Mouse (Mus musculus) E14TG2a.4 (cell line): ENCODE data around the gene Pdia2.
"Not testable (repeated sequence)": the region's sequence is repeated elsewhere in the genome, so short reads cannot be mapped to it uniquely, and the experiment has no call there.

ENCODE experiments used
- H3K27me3 ChIP-seq: 2 replicates; pipeline ENCODE4 v1.6.1; 2014; ENCODE audit warnings: low read length, control low read depth; ENCODE audit not compliant: insufficient read depth
- H3K36me3 ChIP-seq: 2 replicates; pipeline ENCODE4 v1.6.1; 2014; ENCODE audit warnings: low read length, control low read depth; ENCODE audit not compliant: insufficient read depth
- H3K4me1 ChIP-seq: replicated peaks from 2 replicates; pipeline ENCODE4 v1.6.1; 2014; ENCODE audit warnings: low read depth, low read length, control low read depth
- H3K4me3 ChIP-seq: replicated peaks from 2 replicates; pipeline ENCODE4 v1.5.1; 2014; ENCODE audit warnings: mild to moderate bottlenecking, low read length
- H3K9me3 ChIP-seq: 2 replicates; pipeline ENCODE4 v1.6.1; 2014; ENCODE audit warnings: low read length, control low read depth
- CTCF ChIP-seq: conservative IDR thresholded peaks from 2 replicates; pipeline ENCODE4 v1.5.1; 2014; ENCODE audit warnings: low read length
- NANOG ChIP-seq: IDR thresholded peaks from 2 replicates; pipeline ENCODE4 v1.6.1; 2014; ENCODE audit warnings: borderline replicate concordance, low read length, mixed read lengths
- POU5F1 ChIP-seq: IDR thresholded peaks from 2 replicates; pipeline ENCODE4 v1.6.1; 2014; ENCODE audit warnings: low read length, borderline replicate concordance

The Pdia2 gene

DNA sequence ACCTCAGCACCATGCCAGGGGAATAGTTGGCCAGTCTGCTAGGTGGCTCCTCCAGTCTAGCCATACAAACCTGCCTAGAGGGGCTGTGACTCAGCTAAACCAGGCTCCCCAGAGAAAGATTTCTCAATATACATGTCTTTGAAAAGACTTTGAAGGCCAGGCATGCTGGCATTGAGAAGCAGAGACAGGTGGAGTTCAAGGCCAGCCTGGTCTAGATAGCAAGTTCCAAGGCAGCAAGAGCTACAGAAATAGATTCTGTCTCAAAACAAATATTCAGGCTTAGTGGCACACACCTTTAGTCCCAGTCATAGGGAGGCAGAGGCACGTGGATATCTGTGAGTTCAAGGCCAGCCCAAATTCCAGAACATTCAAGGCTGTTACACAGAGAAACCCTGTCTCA is 7.5 kb upstream of the Pdia2 start:
- TF ChIP-seq POU5F1 (no peak), NANOG (no peak), CTCF (no peak)
- no peak overlapping the region for H3K4me3 ChIP-seq
- H3K9me3 ChIP-seq = no peaks in the 10 kb centered on the region
- H3K4me1 ChIP-seq = peaks cover 71% of the 10 kb centered on the region
- H3K27me3 ChIP-seq = peaks cover 66% of the 10 kb centered on the region
- H3K36me3 ChIP-seq = peaks cover 7% of the 10 kb centered on the region; the same call in 1 of the 2 replicates

- H3K27me3 ChIP-seq = peaks cover 77% of the 10 kb centered on the region
- no peak for TF ChIP-seq POU5F1
- TF ChIP-seq CTCF = no peak
- TF ChIP-seq NANOG = no peak
- H3K4me1 ChIP-seq = peaks cover 81% of the 10 kb centered on the region
- no peaks in the 10 kb centered on the region for H3K9me3 ChIP-seq
- H3K4me3 ChIP-seq = 0 out of 2 replicates have a peak overlapping the region, but pooled peaks have one; percentile 32
- no peaks in the 10 kb centered on the region for H3K36me3 ChIP-seq
Observed at GRCm38 (mm10) chr17:26204766-26205165, 5.9 kb upstream of the Pdia2 start.

- H3K9me3 ChIP-seq = no peaks in the 10 kb centered on the region
- H3K4me1 ChIP-seq = peaks cover 79% of the 10 kb centered on the region
- peaks cover 13% of the 10 kb centered on the region for H3K36me3 ChIP-seq
- peak overlapping the region; percentile 76 for H3K4me3 ChIP-seq
- TF ChIP-seq CTCF (no peak), NANOG (no peak), POU5F1 (no peak)
- H3K27me3 ChIP-seq = peaks cover 87% of the 10 kb centered on the region
Observed at GRCm38 (mm10) chr17:26203321-26203811, 4.5 kb upstream of the Pdia2 start.

GRCm38 (mm10) chr17:26202737-26203136 is 3.9 kb upstream of the Pdia2 start, which contains the start of gene Rgs11:
TSS of gene Rgs11 (plus strand) at chr17:26202951.
- Histone ChIP-seq H3K9me3 (no peaks in the 10 kb centered on the region), H3K4me3 (peak within 1 kb of the TSS; percentile 76), H3K4me1 (peaks cover 73% of the 10 kb centered on the region), H3K27me3 (peaks cover 81% of the 10 kb centered on the region), H3K36me3 (peaks cover 18% of the 10 kb centered on the region)
- TF ChIP-seq NANOG = no peak
- no peak for TF ChIP-seq CTCF
- no peak for TF ChIP-seq POU5F1

DNA sequence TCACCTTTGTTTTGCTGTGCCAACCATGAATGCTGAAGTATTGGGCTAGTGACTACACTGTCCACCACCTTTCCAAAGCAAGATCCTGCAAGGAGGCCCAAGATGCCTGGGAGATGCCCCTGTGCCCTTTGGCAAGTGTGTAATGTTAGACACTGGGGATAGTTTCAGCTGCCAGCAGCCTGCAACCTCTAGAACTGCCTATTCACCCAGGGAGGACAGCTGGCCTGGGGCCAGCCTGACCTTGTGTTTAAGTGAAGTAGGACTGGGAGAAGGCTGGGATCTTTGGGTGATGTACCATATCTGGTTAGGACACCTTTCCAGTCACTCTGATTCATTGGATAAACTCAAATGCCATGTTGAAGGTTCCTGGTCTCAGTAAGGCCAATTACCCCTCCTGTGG is 3.1 kb upstream of the Pdia2 start:
- Histone ChIP-seq H3K27me3 (peaks cover 73% of the 10 kb centered on the region), H3K36me3 (peaks cover 26% of the 10 kb centered on the region), H3K9me3 (no peaks in the 10 kb centered on the region), H3K4me3 (peak overlapping the region; percentile 76; the same call in 1 of the 2 replicates), H3K4me1 (peaks cover 65% of the 10 kb centered on the region)
- TF ChIP-seq CTCF (no peak), NANOG (no peak), POU5F1 (no peak)

DNA sequence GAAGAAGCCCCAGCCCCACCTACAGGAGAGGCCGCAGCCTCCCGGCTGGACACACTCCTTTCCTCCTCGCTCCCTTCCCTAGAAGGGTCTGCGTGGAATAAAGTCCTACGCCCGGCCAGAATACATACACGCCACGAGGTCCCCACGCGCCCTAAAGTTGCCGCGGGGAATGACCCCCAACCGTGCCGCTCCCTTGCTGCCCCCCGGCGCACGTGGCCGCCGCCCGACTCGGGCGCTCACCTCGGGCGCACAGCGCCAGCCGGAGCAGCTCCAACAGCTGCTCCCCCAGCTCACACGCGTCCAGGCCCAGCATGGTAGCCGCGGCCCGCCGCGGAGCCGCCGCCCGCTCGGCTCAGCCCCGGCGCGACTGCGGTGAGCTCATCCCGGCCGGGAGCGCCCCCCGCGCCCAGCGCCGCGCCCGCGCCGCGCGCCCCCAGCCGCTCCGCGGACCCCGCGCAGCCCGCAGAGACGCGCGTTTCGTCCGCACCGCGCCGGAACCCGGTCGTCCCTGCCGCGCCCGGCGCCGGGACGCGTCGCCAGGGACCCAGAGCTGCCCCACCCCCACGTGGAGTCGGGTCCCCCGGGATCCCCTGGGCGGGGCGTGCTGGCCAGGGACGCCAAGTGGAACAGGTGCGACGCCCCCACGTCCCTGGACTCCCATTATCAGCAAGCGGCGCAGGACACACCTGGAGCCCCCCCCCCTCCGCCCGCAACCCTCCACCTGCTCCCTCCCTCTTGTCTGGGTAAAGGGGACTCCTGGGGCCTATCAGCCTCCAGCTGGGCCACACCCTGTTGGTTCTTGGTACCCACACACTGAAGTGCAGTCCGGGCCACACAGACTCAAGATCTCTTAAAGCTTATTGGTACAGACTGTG is 2.2 kb upstream of the Pdia2 start:
- peaks cover 67% of the 10 kb centered on the region for H3K27me3 ChIP-seq
- no peak for TF ChIP-seq NANOG
- TF ChIP-seq CTCF = no peak
- TF ChIP-seq POU5F1 = no peak
- H3K4me1 ChIP-seq = peaks cover 58% of the 10 kb centered on the region
- H3K9me3 ChIP-seq = no peaks in the 10 kb centered on the region
- H3K4me3 ChIP-seq = peak overlapping the region; percentile 84
- peaks cover 35% of the 10 kb centered on the region for H3K36me3 ChIP-seq

DNA sequence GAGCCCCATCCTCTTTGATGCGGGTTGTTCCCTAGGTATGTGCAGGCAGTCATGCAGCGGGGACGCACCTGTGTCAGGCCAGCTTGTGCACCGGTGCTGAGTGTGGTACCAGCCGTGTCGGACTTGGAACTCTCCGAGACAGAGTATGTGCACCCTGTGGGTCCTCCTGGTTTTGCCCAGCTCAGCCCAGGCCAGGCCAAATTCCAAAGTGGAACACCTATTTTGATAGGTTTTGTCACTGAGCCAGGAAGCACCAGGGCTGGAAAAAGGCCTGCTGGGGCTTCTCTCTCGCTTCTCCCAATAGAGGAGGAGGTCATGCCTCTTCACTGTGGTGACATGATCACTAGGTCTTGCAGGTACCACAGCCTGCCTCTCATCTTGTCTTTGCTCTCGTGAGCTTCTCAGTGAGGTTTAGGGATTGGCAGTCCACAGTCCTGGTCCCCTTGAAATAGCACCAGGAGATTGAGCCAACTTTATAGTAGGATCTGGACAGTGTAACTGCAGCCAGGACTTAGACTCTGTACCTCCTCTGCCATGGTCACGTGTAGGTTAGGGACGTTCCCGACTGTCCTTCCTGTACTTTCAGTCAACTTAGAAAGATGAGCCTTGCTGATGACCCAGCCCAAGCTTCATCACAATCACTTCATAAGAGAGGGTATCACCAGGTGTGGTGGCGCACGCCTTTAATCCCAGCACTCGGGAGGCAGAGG is 6.3 kb downstream of the Pdia2 start:
- Histone ChIP-seq H3K4me1 (peaks cover 17% of the 10 kb centered on the region), H3K9me3 (no peaks in the 10 kb centered on the region), H3K36me3 (peaks cover 97% of the 10 kb centered on the region), H3K4me3 (no peak overlapping the region), H3K27me3 (no peaks in the 10 kb centered on the region)
- no peak for TF ChIP-seq NANOG
- no peak for TF ChIP-seq CTCF
- TF ChIP-seq POU5F1 = no peak

- H3K9me3 ChIP-seq, H3K4me3 ChIP-seq, H3K27me3 ChIP-seq: not testable (repeated sequence)
- Histone ChIP-seq H3K4me1 (peaks cover 17% of the 10 kb centered on the region), H3K36me3 (peaks cover 97% of the 10 kb centered on the region)
Observed at GRCm38 (mm10) chr17:26191486-26191885, 7.4 kb downstream of the Pdia2 start.
